Mouse (Mus musculus): ENCODE data around the gene Srp72.

DNA sequence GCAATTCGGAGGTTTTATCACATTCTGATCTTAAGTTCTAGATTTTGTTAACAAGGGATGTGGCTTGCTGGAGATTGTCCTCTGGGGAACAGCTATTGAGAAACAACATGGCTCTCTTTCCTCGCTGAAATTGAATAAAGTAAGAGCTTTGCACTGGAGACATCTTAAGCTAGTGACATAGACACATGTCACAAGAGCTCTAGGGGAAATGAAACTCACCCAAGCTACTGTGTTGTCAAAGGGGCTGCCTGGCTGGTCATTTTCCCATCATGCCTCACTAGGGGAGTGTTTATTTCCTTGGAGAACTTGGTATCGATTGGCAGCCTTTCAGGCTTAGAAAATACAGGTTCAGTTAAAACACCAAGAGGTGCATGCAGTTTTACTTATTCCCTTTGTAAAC lies 38.7 kb downstream of the Srp72 start:
- no peak for TF ChIP-seq CTCF (IDR thresholded peaks at IDR 0.05; ENCODE audit: insufficient read depth, low read length)
- TF ChIP-seq POLR2A (IDR thresholded peaks at IDR 0.05; ENCODE audit: borderline replicate concordance, extremely low read depth, low read depth, low read length), result no peak
